Mouse (Mus musculus) heart, postnatal 25 days (tissue): ENCODE data around the gene Rnft2. TPM values are rescaled to one million over a fixed set of nuclear protein-coding genes. Genes with fewer than 3 reads are reported as not detected.
A peak's percentile ranks its signal among the peaks of the same experiment; 100 is the strongest.

Experiments used
- DNase-seq: peaks from one replicate; pipeline ENCODE4 v3.0.0; 2022; ENCODE audit warnings: low spot score
- intact Hi-C: fragments of 180-260 bp; cut with DNase I; formaldehyde crosslinking; loops from one replicate; pipeline ENCODE4 v1.15.1; 2025
- total RNA-seq, 2 experiments: library from RNA; stranded (reverse); gene quantifications; 2 replicates each; pipeline ENCODE4 v1.2.3; 2021

The Rnft2 gene
- total RNA-seq, 2 experiments from 2014 or later = 1.8 TPM

DNA sequence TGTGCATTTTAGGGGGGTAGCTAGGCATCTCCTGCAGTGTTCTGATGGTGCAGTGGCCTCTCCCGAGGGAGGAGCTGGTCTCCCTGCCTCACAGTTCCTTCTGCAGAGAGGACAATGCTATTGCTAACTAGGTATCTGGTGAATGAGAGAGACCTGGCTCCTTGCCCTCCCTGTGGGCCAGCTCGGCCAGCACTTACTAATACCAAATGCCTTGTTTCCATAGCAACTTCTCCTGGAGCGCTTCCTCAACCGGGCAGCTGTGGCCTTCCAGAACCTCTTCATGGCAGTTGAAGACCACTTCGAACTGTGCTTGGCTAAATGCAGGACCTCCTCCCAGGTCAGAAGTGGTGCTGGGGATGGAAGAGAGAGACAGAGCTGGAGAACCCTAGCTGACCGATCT lies 14.2 kb upstream of the Rnft2 start:
- no peak for DNase-seq
- intact Hi-C loops = no loop called here

DNA sequence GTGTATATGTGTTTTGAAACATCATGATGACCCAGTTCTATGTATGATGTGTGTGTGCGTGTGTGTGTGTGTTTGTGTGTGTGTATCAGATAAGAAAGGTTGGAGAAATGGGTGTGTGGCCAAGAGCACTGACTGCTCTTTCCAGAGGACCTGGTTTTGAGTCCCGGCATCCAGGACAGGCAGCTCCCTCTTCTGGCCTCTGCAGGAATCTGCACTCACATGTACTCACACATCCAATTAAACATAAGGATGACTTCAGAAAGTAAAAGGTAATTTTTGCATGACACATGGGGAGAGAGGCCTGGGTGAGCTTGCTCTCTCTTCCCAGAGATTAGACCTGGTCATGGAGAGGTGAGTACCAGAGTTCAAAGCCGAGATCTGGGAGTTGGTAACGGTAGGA lies 12.1 kb upstream of the Rnft2 start:
- DNase-seq = no peak
- intact Hi-C loops = no loop called here

DNA sequence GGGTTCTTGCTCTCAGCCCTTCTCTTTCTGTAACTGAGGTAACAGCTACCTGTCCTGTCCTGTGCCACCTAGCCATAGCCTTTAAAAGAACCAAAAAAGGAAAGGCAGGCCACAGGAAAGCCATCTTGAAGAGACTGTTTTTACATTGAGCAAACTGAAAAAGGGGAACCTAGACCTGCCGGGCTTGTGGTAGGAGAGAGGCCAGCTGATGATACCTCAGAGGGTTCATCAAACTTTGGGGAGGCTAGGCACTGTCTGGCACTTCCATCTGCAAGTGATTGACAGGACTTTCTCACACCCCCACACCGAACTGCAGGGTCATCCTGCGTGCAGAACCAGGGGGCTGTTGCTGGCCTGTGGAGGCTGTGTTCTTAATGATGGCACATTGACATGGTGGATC lies 8.6 kb upstream of the Rnft2 start:
- DNase-seq = no peak
- intact Hi-C loops = no loop called here

DNA sequence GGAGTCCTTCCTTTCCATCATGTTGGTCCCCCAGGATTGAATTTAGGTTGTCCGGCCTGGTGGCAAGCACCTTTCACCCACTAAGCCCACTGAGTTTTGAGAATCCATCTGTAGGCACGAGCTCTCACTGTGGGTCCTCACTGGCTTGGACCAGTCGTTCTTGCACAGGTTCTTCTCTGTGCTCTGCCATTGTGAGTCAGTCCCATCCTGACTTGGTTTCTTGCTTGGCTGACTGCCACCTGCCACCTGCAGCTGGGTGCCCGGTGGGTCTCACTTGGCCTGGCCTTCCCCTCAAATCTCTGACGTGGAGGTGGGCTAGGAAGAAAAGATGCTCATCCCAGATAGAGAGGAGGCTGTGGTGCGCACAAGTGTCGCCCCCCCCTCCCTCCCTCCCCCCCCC lies 6.1 kb upstream of the Rnft2 start:
- no peak for DNase-seq
- intact Hi-C loops = no loop called here

DNA sequence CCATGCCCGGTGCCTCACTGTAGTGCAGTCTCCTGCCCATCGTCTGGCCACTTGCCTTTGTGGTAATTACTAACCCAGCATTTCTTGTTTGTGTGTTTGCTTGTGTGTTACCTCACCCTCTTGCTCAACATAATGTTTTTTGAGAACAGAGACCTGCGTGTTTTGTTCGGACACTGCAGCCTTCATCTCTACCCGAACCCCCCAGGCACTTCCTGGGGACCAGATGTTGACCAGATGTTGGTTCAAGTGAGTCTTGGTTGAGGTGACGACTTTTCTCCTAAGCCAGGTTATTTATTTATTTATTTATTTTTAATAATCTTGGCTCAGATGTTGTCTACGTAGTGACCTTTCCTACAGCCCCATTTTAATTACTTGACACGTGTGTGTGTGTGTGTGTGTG lies 2.5 kb upstream of the Rnft2 start:
- intact Hi-C loops = loop anchor here (10.0 kb wide), 1 partner anchor 1867 kb away; the partner anchor contains the start of gene Rbm19

DNA sequence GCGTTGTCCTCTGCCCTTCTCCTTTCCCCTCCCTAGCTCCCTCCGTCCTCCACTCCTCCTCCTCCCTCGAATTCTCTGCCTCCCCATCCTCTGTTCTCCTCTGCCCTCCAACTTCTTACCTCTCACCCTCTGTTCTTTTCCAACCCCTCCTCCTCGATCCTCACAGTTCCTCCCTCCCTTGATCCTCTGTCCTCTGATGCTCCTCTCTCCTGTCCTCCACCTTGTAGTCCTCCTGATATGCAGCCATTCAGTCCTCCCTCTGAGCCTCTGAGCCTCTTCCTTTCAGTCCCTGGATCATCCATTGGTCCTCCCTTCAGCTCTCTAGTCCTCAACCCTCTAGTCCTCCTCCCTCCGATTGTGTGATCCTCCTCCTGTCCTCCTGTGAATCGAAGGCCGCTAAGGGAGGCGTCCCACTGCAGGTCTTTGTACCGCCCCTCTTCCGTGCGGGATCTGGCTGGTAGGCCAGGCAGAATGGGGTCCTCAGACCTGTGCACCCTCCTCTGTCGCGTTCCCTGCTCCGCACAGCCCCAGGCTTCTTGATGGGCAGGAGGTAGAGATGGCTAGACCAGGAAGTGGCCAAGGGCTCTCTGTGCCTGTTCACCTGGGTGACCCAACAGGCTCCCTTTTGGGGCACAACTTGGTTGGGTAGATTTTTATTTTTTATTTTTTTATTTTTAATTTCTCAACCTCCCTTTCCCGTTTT lies 841 bp upstream of the Rnft2 start:
- intact Hi-C loops = loop anchor here (10.0 kb wide), 1 partner anchor 1869 kb away; the partner anchor contains the start of gene Rbm19
- no peak for DNase-seq

More for the DNA sequence above, 2.5 kb upstream of the Rnft2 start:
- DNase-seq = no peak

DNA sequence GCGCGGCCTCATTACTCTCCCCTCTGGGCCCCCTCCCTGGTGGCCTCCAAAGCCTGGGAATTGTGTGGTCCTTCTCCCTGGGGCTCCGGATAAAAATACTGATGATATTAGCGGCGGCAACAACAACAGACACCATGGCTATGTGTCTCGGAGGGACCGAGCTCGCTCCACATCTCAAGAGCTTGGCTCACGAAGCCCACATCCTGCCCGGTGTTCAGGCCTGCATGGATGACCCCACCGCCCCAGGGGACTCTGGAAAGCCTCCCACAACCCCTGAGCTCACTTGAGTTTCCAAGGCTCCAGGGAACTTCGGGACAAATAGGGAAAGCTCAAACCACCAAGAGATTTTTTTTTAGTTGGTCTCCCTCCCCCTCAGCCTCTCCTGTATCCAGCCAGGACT lies 5.2 kb downstream of the Rnft2 start:
- intact Hi-C loops = loop anchor here (5.0 to 10.0 kb wide), 2 partner anchors 67 to 1875 kb away; partner anchors contain the start of gene Rbm19
- DNase-seq = peak; percentile 14

DNA sequence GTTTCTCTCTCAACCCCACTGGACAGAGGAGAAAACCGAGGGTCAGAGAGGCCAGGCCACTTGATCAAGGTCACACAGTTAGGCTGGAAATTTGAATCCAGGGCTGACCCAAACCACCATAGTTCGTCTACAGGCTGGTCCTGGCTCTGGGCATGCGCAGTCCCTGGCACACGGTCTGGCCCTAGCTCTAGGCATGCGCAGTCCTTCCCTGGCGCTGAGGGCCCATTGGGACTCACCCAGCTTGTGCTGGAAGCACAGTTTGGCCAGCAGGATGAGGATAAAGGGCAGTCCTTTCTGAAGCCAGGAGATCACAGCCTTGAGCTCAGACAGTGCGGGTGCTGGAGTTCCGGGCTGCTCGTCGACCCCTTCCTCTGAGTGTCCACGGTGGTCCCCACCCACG lies 8.0 kb downstream of the Rnft2 start:
- no peak for DNase-seq
- intact Hi-C loops = no loop called here

DNA sequence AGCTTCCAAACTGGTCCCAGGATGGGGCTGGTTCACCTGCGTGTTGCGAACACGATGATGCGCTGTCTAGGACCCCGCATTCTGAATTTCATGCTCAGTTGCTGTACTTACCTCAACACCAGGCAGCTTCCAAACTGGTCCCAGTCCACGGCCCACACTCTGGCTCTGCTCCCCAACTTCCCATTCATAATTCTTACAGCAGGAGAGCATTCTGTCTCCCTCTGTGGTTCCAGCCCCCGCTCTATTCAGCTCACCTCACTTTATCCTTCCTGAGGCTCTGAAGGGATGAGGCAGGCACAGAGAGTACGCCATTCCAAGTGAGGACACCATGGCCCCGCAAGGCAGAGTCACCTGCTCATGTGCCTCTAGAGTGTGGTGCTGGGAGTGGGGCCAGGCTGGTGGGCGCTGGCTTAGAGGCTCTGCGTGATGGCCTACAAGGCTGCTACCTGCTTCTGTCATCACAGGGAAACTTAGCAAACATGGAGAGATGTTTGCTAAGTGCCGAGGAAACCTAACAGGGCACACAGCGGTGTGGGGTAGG lies 14.8 kb downstream of the Rnft2 start:
- no peak for DNase-seq
- intact Hi-C loops = no loop called here

DNA sequence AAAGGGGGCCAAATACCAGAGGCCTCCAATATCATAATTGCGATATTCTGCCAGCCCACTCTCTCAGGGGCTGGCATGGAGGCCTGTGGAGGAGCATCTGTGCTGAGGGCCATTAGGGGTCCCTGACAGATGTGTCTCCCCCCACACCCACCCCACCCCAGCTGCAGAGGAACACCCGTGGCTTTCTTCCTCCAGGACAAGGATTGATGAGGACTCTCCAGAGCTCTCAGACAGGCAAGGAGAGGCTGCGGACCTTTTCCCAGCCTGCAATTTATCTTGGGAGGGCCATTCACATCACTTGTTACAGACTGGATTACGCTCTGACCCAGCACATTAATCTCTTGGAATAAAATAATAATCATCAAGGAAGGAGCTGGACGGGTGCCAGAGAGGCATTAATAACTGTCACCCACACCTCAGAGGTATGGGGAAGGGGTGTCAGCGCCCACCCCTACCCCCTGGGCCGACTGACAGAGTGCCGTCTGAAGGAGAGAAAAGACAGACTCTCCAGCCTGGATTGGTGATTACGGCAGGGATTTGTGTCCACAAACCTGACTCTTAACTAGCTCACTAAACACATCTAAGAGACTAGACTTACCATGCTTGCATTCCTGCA lies 21.7 kb downstream of the Rnft2 start:
- no peak for DNase-seq
- intact Hi-C loops = no loop called here

DNA sequence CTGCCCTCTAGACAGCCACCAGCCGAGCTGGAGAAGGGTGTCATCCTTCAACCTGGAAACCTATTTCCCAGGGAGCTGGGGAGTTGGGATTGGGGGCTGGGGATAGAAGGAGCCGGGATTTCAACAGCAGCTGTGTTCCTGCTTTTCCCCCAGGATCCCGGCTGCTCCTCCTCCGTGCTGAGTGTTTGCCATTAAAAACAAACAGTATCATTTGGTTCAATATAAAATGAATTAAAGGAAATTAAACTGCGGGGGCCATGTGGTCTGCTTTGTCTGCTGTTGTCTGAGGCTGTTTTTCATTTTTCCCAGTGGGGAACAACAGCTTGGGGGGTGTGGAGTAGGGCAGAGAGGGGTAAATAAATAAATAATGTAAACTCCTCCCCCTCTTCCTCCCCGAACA lies 27.5 kb downstream of the Rnft2 start:
- DNase-seq = peak; percentile 21
- intact Hi-C loops = no loop called here

DNA sequence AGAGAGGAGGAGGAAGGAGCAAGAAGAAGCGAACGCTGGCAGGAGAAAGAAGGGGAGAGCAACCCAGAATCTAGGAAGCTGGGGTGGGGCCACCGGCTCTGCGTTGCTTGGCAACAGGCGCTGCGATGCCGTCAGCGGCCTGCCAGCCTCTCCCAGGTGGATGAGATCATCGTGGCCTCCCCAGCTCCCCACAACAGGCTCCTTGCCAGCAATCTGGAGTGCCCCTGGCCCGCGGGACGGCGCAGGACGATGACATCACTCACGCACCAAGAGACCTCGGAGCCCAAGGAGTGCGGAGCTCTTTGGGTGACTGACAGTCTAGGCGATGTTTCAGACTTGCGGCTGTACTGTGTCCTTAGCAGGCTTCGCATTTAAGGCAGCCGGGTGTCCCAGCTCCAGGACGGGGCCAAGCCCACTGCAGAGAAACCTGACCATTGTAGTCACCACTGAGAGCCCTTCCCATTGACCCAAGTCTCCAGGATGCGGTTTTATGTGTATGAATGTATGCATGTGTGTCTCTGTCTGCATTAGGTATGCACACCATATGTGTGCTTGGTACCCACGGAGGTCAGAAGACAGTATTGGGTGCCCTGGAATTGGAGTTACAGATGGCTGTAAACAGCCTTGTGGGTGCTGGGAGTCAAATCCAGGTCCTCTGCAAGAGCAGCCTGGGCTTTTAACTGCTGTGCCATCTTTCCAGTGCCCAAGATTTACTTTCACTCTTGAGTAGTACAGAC lies 30.3 kb downstream of the Rnft2 start:
- DNase-seq = peak; percentile 47
- intact Hi-C loops = no loop called here

DNA sequence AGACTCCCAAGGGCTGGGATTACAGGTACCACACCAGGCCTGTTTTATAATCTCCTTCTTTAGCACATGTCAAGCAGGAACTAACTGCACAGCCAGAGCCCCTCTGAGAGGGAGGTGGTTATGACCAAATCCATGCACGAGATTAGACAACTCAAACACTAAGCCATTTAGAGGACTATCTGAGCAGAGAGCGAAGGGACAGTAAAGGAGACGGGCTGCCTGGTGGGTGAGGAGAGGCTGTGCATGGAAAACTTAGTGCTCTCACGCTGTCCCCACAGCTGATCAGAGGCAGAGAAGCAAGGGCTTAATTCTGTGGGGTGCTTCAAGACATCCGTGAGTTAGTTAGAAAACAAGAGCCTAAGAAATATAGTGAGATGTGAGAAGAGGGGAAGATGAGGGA lies 30.9 kb downstream of the Rnft2 start:
- DNase-seq = no peak
- intact Hi-C loops = no loop called here

DNA sequence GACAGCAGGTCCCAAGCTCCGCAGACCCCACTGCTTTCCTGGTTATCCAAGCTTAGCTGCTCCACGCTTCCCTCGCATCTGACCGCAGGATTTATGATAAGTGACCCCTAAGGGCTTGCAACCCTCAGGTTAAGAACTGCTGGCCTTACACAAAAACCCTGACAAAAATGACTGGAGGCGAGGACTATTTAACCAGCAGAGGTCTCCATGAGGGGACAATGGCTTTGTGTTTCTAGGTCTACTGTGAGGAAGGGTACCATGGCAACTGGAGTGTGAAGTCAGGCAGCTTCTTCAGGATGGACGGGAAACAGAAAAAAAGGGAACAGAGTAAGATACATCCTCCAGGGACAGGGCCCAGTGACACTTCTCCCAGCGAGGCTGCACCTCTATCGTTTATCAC lies 39.1 kb downstream of the Rnft2 start:
- no peak for DNase-seq
- intact Hi-C loops = no loop called here

DNA sequence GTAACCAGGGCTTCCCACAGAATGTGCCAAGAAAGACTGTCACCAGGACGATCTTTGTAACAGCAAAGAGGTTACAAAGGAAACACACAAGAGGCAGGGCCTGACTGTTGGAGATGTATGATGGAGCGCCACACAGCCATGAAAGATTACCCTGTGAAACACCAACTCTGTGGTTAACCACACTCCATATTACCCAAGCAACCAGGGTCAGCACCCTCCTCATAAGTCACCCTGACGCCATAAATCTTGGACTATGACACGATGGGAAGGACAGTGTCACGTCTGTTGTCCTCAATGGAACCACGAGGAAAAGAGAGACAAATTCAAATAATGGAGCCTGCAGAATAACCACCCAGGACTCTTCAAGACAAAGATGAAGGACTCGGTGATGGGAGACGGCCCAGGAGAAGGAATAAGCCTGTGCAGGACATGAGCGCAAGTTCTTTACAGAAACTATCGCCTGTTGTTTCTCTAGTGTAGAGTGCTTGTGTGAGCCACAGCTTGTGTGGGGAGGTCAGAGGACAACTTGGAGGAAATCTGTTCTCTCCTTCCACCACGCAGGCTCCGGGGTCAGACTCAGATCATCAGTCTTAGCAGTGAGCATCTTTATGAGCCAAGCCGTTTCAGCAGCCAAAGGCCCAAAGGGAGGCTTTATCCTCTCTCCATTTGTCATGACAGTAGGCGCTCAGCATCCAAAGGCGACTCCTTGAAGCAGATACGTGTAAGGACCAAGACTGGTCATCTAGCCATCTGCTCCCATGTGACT lies 40.1 kb downstream of the Rnft2 start:
- intact Hi-C loops = no loop called here
- DNase-seq = no peak

DNA sequence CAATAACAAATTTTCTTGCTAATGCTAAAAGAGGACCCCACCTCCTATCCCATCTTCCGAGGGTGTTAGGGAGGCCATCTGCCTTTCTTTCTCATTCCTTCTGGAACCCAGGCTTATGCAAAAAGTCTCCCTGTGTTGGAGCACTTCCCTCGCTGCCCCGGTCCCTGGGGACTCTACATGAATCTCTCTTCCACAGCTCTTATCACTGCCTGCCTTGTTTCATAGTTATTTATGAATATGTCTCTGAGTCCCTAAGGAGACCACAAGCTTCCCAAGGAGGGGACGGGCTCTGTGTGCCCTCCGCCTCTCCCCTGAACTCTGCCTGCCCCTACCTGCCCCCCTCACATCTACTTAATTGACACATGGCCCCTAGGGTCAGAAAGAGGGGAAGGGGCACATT lies 45.2 kb downstream of the Rnft2 start:
- DNase-seq = no peak
- intact Hi-C loops = no loop called here

DNA sequence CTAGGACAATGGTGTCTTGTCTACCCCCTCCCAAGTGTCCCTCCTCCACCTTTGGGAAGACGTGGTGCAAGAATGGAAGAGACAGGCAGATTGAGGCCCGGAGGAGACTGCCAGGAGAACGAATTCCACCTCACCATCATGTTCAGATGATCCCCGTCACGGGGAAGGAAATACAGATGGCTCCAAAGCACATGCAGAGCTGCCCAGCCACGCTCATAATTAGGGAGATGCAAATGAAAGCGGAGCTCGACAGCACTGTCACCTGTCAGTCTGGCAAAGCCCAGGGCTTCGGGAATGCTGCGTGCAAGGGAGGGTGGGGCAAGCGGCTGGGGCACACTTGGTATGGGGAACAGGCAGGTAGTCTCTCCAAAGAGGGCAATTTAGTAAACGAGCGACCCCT lies 47.5 kb downstream of the Rnft2 start:
- intact Hi-C loops = no loop called here
- no peak for DNase-seq

DNA sequence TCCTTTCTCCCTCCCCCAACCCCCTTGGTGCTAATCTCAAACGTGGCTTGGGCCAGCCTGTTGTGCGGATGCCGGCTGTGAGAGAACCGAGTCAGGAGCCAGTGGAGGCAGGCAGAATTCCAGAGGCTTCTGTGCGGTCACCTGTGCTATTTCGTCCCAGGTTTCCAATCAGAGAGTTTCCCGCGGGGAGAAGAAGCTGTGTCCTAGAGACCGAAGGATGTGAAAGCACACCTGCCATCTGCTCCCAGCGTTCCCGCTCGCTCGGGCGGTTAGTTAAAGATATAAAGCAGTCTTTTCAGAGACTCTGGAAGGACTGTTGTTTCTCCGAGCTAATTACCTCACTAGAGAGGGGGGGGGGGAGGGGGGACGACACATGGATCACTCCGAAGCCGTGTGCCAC lies 52.7 kb downstream of the Rnft2 start:
- DNase-seq = no peak
- intact Hi-C loops = no loop called here

DNA sequence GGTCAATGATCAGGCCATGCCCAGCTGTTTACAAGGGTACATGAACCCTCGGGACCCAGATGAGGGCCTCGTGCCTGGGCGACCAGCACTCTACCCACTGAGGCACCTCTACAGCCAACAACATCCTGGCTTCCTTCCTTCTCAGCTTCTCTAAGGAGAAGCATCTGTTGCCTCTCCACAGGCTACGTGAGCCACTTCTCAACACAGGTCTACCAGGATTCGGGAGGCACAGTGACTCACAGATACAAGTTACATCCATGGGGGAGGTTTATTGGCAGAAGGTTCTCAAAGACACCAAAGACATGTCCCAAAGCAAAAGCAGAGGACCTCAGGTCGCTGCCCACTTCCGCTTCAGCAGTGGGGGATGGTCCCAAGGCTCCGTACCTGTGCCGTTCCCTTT lies 54.4 kb downstream of the Rnft2 start:
- no peak for DNase-seq
- intact Hi-C loops = no loop called here

DNA sequence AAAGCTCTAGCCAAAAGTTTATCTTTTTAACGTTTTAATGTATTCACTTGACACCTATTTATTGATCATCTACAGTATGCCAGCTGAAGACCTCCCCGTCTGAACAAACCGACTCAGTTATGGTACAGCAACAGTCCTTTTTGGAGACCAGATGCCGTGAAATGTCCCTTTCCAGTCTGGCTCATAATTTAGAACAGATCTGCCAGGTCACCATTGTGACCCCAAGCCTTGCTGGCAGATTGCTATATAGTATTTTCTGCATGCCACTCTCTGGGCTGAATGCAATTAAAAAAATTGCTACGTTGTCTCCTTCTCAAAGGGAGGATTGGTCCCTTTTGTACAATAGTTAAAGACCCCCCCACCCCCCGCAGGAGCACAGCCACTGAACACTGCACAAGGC lies 56.6 kb downstream of the Rnft2 start:
- intact Hi-C loops = no loop called here

More for the DNA sequence above, 56.6 kb downstream of the Rnft2 start:
- no peak for DNase-seq
